Mouse (Mus musculus): ENCODE results near the gene Tmem43. TPM values are rescaled to one million over a fixed set of nuclear protein-coding genes. Genes with fewer than 3 reads are reported as not detected.

Tmem43 gene
- polyA plus RNA-seq, 1 experiment from 2014 or later = 27.3 TPM

- Histone ChIP-seq H3K27ac (replicated peaks in 1 of 2; ENCODE audit: control insufficient read depth in 1 of 2, insufficient read depth in 1 of 2, low read depth in 2 of 2, low read length in 2 of 2) (0 out of 4 replicates have a peak overlapping the region, but pooled peaks of 1 of the 2 experiments have one; percentile 20), H3K4me2 (ENCODE audit: low read length) (peak overlapping the region; percentile 92), H3K4me1 (ENCODE audit: control insufficient read depth in 2 of 2, insufficient read depth in 2 of 2, low read length in 2 of 2) (peaks cover 0 to 34% of the 10 kb centered on the region in 2 experiments; a peak in 3 of 4 replicates), H3K36me3 (ENCODE audit: control insufficient read depth, insufficient read depth, low read length) (peaks cover 35% of the 10 kb centered on the region), H3K4me3 (ENCODE audit: control insufficient read depth in 1 of 2, insufficient read depth in 1 of 2, low read depth in 1 of 2, low read length in 2 of 2) (peak overlapping the region; percentile 89 to 97), H3K9ac (ENCODE audit: low read length) (peak overlapping the region; percentile 87), H3K27me3 (ENCODE audit: control insufficient read depth, insufficient read depth, low read length) (no peaks in the 10 kb centered on the region), H3K9me3 (ENCODE audit: control insufficient read depth, low read length) (no peaks in the 10 kb centered on the region)
- no peak for ATAC-seq (ENCODE audit: insufficient number of reproducible peaks, insufficient read depth, low FRiP score, low read depth)
- 27% methylated on average over 10 of the region's 10 CpGs for WGBS
These were observed 41.3 kb downstream of the Tmem43 start for GRCm38 (mm10) chr6:91514737-91515362.

DNA sequence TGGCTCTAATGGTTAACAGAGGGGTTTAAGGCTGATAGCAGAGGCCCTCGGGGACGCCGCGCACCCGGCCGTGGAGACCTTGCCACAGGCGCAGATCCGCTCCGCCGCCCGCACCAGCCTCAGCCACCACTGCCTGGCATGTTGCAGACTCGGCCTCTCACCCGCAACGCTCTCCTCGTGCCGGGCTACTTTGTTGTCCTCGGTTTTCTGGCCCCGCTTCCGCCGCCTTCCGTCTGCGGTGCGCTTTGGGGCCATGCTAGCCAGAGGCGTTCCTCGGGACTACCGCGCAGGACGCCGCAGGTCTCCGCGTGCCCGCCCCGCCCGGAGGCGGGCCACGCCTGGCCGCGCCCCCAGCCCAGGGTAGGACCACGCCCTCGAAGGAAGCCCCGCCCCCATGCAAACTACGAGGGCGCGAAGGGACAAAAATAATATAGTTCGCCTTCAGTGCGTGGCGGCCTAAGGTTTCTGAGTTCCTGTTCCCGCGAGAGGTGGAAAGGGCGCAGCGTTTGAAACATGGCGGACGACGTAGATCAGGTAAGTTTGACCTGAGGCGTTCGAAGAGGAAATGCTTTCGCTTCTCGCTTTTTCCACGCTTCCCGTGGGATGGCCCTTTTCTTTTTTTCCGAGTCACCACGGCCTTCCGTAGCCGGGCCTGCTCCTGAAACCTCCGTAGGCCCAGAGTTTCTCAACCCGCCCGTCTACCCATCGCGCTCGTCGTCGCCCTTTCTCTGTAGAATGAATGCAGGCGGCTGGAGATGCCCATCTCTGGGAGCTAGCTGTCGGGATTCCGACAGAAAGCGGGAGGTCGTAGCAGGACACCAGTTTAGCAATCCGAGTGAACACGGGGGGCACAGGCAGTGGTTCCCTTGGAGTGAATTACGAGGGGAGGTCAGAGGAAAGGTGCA, 42.3 kb downstream of the Tmem43 start, which contains the start of the genes Xpc and Lsm3:
Gene Xpc (minus strand): TSS at position 344 of the 905 bp plus-strand sequence.
Gene Lsm3 (plus strand): TSS at position 384 of the 905 bp plus-strand sequence.
- WGBS = under 1% methylated on average over 80 of the region's 80 CpGs
- peak within 1 kb of the TSS; percentile 92 for H3K4me2 ChIP-seq (ENCODE audit: low read length)
- H3K36me3 ChIP-seq (ENCODE audit: control insufficient read depth, insufficient read depth, low read length) = peaks cover 40% of the 10 kb centered on the region
- peaks cover 0 to 34% of the 10 kb centered on the region in 2 experiments; a peak in 3 of 4 replicates for H3K4me1 ChIP-seq (ENCODE audit: control insufficient read depth in 2 of 2, insufficient read depth in 2 of 2, low read length in 2 of 2)
- no peaks in the 10 kb centered on the region for H3K27me3 ChIP-seq (ENCODE audit: control insufficient read depth, insufficient read depth, low read length)
- H3K9me3 ChIP-seq (ENCODE audit: control insufficient read depth, low read length) = no peaks in the 10 kb centered on the region
- H3K27ac ChIP-seq (replicated peaks in 1 of 2; ENCODE audit: control insufficient read depth in 1 of 2, insufficient read depth in 1 of 2, low read depth in 2 of 2, low read length in 2 of 2) = peak within 1 kb of the TSS; percentile 69 to 74
- H3K9ac ChIP-seq (ENCODE audit: low read length) = peak within 1 kb of the TSS; percentile 95
- peak; percentile 98 for ATAC-seq (ENCODE audit: insufficient number of reproducible peaks, insufficient read depth, low FRiP score, low read depth)
- peak within 1 kb of the TSS; percentile 89 to 97 for H3K4me3 ChIP-seq (ENCODE audit: control insufficient read depth in 1 of 2, insufficient read depth in 1 of 2, low read depth in 1 of 2, low read length in 2 of 2)

GRCm38 (mm10) chr6:91518454-91519020, 45.0 kb downstream of the Tmem43 start:
- WGBS = 70% methylated on average over 7 of the region's 7 CpGs

GRCm38 (mm10) chr6:91522816-91523215, 49.3 kb downstream of the Tmem43 start:
- Histone ChIP-seq H3K4me1 (ENCODE audit: control insufficient read depth in 2 of 2, insufficient read depth in 2 of 2, low read length in 2 of 2) (peaks cover 0 to 9% of the 10 kb centered on the region in 2 experiments; a peak in 1 of 4 replicates), H3K9me3 (ENCODE audit: control insufficient read depth, low read length) (no peaks in the 10 kb centered on the region), H3K27me3 (ENCODE audit: control insufficient read depth, insufficient read depth, low read length) (no peaks in the 10 kb centered on the region), H3K27ac (replicated peaks in 1 of 2; ENCODE audit: control insufficient read depth in 1 of 2, insufficient read depth in 1 of 2, low read depth in 2 of 2, low read length in 2 of 2) (no peak overlapping the region), H3K36me3 (ENCODE audit: control insufficient read depth, insufficient read depth, low read length) (peaks cover 74% of the 10 kb centered on the region), H3K4me3 (ENCODE audit: control insufficient read depth in 1 of 2, insufficient read depth in 1 of 2, low read depth in 1 of 2, low read length in 2 of 2) (no peak overlapping the region), H3K4me2 (ENCODE audit: low read length) (no peak overlapping the region), H3K9ac (ENCODE audit: low read length) (no peak overlapping the region)
- WGBS = 93% methylated on average over 5 of the region's 5 CpGs
- no peak for ATAC-seq (ENCODE audit: insufficient number of reproducible peaks, insufficient read depth, low FRiP score, low read depth)

More at GRCm38 (mm10) chr6:91518454-91519020, 45.0 kb downstream of the Tmem43 start:
- Histone ChIP-seq H3K9me3 (ENCODE audit: control insufficient read depth, low read length) (no peaks in the 10 kb centered on the region), H3K27ac (replicated peaks in 1 of 2; ENCODE audit: control insufficient read depth in 1 of 2, insufficient read depth in 1 of 2, low read depth in 2 of 2, low read length in 2 of 2) (peak overlapping the region; percentile 41 to 53), H3K4me3 (ENCODE audit: control insufficient read depth in 1 of 2, insufficient read depth in 1 of 2, low read depth in 1 of 2, low read length in 2 of 2) (no peak overlapping the region), H3K27me3 (ENCODE audit: control insufficient read depth, insufficient read depth, low read length) (no peaks in the 10 kb centered on the region), H3K4me1 (ENCODE audit: control insufficient read depth in 2 of 2, insufficient read depth in 2 of 2, low read length in 2 of 2) (peaks cover 0 to 34% of the 10 kb centered on the region in 2 experiments; a peak in 3 of 4 replicates), H3K9ac (ENCODE audit: low read length) (peak overlapping the region; percentile 30), H3K4me2 (ENCODE audit: low read length) (0 out of 2 replicates have a peak overlapping the region, but pooled peaks have one; percentile 6), H3K36me3 (ENCODE audit: control insufficient read depth, insufficient read depth, low read length) (peaks cover 67% of the 10 kb centered on the region)
- ATAC-seq (ENCODE audit: insufficient number of reproducible peaks, insufficient read depth, low FRiP score, low read depth) = no peak

DNA sequence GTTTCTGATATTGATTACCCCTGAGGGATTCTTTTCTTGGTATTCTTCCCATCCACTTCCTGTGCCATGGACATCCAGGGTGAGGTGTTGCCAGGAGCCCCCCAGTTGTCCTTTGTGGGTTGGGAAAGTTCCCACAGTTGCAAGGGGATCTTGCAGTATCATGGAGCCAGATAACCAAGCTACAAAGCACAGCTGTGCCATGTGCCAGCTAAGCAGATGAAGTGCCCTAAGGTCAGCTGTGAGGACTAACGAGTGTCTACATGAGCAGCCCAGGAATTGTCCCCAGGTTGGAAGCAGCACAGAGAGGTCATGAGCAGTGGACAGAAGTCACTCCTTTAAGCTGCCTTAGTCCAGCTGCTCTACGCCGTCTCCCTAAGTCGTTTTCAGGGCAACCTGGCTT, 52.0 kb downstream of the Tmem43 start:
- 75% methylated on average over 4 of the region's 4 CpGs for WGBS
- ATAC-seq (ENCODE audit: insufficient number of reproducible peaks, insufficient read depth, low FRiP score, low read depth) = no peak

GRCm38 (mm10) chr6:91527227-91527860, 53.8 kb downstream of the Tmem43 start:
- Histone ChIP-seq H3K27ac (replicated peaks in 1 of 2; ENCODE audit: control insufficient read depth in 1 of 2, insufficient read depth in 1 of 2, low read depth in 2 of 2, low read length in 2 of 2) (peak overlapping the region in 1 of 2 experiments; percentile 56; a peak in 2 of 4 replicates), H3K4me2 (ENCODE audit: low read length) (no peak overlapping the region), H3K9ac (ENCODE audit: low read length) (no peak overlapping the region), H3K4me3 (ENCODE audit: control insufficient read depth in 1 of 2, insufficient read depth in 1 of 2, low read depth in 1 of 2, low read length in 2 of 2) (no peak overlapping the region), H3K36me3 (ENCODE audit: control insufficient read depth, insufficient read depth, low read length) (peaks cover 34% of the 10 kb centered on the region), H3K9me3 (ENCODE audit: control insufficient read depth, low read length) (no peaks in the 10 kb centered on the region), H3K27me3 (ENCODE audit: control insufficient read depth, insufficient read depth, low read length) (peaks cover 9% of the 10 kb centered on the region), H3K4me1 (ENCODE audit: control insufficient read depth in 2 of 2, insufficient read depth in 2 of 2, low read length in 2 of 2) (peaks cover 8 to 19% of the 10 kb centered on the region in 2 experiments)
- ATAC-seq (ENCODE audit: insufficient number of reproducible peaks, insufficient read depth, low FRiP score, low read depth) = no peak
- WGBS = 46% methylated on average over 5 of the region's 5 CpGs

More for the DNA sequence above, 52.0 kb downstream of the Tmem43 start:
- no peak overlapping the region for H3K27ac ChIP-seq (replicated peaks in 1 of 2; ENCODE audit: control insufficient read depth in 1 of 2, insufficient read depth in 1 of 2, low read depth in 2 of 2, low read length in 2 of 2)
- no peak overlapping the region for H3K4me2 ChIP-seq (ENCODE audit: low read length)
- no peaks in the 10 kb centered on the region for H3K9me3 ChIP-seq (ENCODE audit: control insufficient read depth, low read length)
- H3K4me3 ChIP-seq (ENCODE audit: control insufficient read depth in 1 of 2, insufficient read depth in 1 of 2, low read depth in 1 of 2, low read length in 2 of 2) = no peak overlapping the region
- H3K4me1 ChIP-seq (ENCODE audit: control insufficient read depth in 2 of 2, insufficient read depth in 2 of 2, low read length in 2 of 2) = peaks cover 0 to 11% of the 10 kb centered on the region in 2 experiments; a peak in 3 of 4 replicates
- H3K27me3 ChIP-seq (ENCODE audit: control insufficient read depth, insufficient read depth, low read length) = 0 out of 2 replicates have a peak, but pooled peaks cover 6% of the 10 kb centered on the region
- peaks cover 52% of the 10 kb centered on the region for H3K36me3 ChIP-seq (ENCODE audit: control insufficient read depth, insufficient read depth, low read length)
- no peak overlapping the region for H3K9ac ChIP-seq (ENCODE audit: low read length)

All from heart, embryonic 14.5 days (tissue).